Mouse (Mus musculus) kidney, adult 18-20 months (tissue): ENCODE measurements around the gene Zfp964.
"Not testable (repeated sequence)": the region's sequence is repeated elsewhere in the genome, so short reads cannot be mapped to it uniquely, and the experiment has no call there.

Experiments
- DNase-seq: peaks from one replicate; pipeline ENCODE4 v3.0.0; 2021

Zfp964 gene

GRCm38 (mm10) chr8:69654358-69654981 lies at the start of gene Zfp964:
Gene Zfp964 (plus strand): TSS chr8:69654479.
- DNase-seq: peak; percentile 92

- no peak for DNase-seq
These were observed 39.6 kb upstream of the Zfp964 start for GRCm38 (mm10) chr8:69614687-69615086.

DNA sequence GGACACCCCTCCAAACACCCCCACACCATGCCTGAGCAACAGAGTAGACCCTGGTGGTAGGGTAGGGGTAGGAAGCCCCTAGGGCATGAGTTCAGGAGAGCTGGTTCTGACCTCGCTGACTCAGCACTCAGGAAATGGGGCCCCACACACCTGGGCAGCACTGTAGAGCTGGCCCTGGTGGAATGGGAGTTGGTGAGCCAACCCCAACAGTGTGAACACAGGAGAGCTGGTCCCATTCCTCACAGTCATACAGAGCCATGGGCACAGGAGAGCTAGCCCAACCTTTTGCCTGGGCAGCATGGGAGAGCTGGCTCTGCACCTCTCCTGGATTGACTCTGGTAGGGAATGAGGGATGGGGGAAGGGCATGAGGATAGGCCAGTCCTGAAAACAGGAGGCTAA lies 36.2 kb upstream of the Zfp964 start:
- no peak for DNase-seq

GRCm38 (mm10) chr8:69625095-69625789 lies 29.0 kb upstream of the Zfp964 start, which contains the start of gene Zfp868:
Gene Zfp868 (minus strand): TSS chr8:69625548.
- peak; percentile 99 for DNase-seq

DNA sequence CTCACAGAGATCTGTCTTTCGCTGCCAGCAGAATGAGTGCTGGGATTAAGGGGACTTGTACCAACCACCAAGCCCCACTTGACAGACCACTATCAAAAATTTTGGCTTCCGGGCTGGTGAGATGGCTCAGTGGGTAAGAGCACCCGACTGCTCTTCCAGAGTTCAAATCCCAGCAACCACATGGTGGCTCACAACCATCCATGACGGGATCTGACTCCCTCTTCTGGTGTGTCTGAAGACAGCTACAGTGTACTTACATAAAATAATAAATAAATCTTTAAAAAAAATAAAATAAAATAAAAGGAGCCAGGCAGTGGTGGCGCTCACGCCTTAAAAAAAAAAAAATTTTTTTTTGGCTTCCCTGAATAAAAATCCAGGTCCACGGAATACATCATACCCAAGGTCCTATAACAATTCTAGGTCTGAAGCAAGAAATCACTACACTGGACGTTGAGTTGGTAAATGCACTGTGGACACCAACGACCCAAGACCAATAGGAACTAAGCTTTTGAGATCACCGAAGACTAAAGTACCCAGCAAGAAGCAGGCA lies 396 bp upstream of the Zfp964 start:
- DNase-seq: no peak

GRCm38 (mm10) chr8:69661294-69661693 lies 7.0 kb downstream of the Zfp964 start:
- DNase-seq: no peak

DNA sequence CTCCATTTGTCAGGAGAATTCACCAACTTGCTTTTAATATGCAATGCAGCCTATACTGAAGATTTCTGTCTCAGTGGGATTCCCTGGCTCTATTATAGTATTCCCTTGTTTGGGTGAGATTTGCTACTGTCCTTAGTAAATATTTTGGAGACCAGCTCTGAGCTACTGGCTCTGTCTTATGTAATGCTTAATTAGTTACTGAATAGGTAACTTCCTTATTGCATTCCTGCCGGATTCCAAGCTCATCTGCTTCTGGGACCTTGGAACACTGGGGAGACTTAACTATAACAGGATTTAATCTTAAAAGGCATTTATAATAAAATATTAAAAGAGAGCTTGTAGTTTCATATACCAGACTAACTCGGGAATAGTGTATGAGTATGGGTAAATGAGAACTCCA lies 10.8 kb downstream of the Zfp964 start:
- DNase-seq: not testable (repeated sequence)

DNA sequence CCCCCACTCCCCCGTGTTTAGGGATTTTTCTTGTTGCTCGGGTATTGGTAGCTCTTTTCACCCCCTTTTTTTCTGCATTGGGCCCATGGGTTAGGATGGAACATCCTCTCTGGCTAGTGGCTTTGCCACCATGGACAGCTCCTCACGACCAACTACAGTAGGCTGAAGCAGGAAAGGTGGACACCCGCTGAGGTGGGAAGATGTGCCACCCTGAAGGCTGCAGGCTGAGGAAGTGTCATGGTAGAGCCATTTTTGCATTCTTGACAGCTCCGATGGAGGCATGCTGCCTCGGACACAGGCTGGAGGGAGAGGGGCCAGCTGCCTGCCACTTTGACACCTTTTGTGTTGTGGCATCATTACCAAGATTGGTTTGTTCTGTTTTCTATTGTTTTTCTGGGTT lies 47.5 kb downstream of the Zfp964 start:
- no peak for DNase-seq

DNA sequence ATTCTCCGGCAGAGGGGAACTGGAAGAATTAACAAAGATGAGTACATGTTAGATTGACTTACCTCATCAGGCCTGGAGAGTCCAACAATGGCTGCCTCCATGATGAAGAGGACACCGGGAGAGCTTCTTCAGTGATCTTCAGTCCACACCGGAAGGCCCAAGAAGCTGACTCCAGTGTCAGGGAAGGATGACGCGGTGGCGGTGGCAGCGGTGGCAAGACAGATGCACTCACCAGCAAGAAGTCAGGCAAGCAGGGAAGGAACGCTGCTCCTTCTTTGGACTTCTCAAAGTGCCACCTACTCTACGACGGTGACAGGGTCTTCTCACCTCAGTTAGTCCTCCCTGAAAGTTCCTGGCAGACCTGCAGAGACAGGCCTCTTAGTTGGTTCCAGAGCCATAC lies 56.3 kb downstream of the Zfp964 start, which contains the start of gene Zfp869:
TSS of gene Zfp869 (minus strand) at position 101 of the 400 bp plus-strand sequence.
- DNase-seq: not testable (repeated sequence)

DNA sequence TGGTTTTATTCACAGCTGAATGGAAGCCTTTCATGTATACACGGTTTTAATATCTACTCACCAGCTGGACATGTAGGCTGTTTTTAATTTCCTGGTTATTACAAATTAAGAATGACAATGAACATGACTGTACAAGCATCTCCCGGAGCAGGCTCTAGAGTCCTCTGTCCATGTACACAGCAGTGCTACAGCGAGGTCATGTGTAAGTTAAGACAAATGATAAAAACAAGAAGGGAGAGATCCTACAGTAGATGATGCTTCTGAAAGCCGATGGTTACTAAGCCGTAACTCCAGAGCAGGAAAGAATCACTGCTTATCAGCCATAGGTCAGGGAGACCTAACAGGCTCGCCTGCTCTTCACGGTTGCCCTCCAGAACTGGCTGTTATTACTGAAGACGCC lies 59.2 kb downstream of the Zfp964 start:
- DNase-seq: no peak

DNA sequence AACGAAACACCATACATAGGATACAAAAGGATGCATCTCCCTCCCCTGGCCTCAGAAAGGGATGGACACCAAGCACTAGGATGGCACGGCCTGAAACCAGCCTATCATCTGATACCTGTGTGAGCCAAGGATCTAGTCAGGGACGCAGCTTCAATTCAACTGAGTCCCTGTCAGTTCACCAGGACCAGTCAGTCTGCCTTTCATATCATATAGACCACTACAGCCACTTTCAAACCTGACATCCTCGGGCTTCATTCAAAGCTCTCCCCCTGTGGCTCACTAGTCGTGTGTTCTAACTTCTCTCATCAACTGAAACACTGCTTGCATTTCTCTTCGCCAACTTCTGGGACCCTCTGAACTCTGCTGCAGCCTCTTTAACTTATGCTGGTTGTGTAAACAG lies 61.1 kb downstream of the Zfp964 start:
- DNase-seq: no peak
